Mouse (Mus musculus) G1E (cell line): ENCODE data around the gene Pdgfd. TPM values are rescaled to one million over a fixed set of nuclear protein-coding genes. Genes with fewer than 3 reads are reported as not detected.

Experiments used
- ATAC-seq: 2 replicates; pipeline ENCODE4 v1.8.0; 2016; ENCODE audit warnings: mild to moderate bottlenecking; ENCODE audit not compliant: insufficient number of reproducible peaks, poor library complexity, low FRiP score, severe bottlenecking; ENCODE audit errors: extremely low read depth
- DNase-seq: peaks from one replicate; pipeline ENCODE4 v3.0.0; 2012; ENCODE audit warnings: low spot score
- H3K27me3 ChIP-seq: 2 replicates; pipeline ENCODE4 v1.6.1; 2012; ENCODE audit warnings: mild to moderate bottlenecking, low read length, inconsistent platforms; ENCODE audit not compliant: insufficient read depth
- H3K36me3 ChIP-seq: replicated peaks from 2 replicates; pipeline ENCODE3; 2012; ENCODE audit warnings: mild to moderate bottlenecking, inconsistent platforms
- H3K4me1 ChIP-seq: 2 replicates; pipeline ENCODE4 v1.6.1; 2012; ENCODE audit warnings: low read depth, low read length, inconsistent platforms, mixed read lengths; ENCODE audit not compliant: insufficient read depth
- H3K4me3 ChIP-seq: 2 replicates; pipeline ENCODE4 v1.5.1; 2012; ENCODE audit warnings: low read depth, mild to moderate bottlenecking, inconsistent platforms, low read length, moderate library complexity, mixed read lengths
- H3K9me3 ChIP-seq: replicated peaks from 2 replicates; pipeline ENCODE4 v1.6.1; 2012; ENCODE audit warnings: inconsistent platforms
- CTCF ChIP-seq: IDR thresholded peaks from 2 replicates; pipeline ENCODE4 v1.5.1; 2012; ENCODE audit warnings: low read depth, low read length, inconsistent platforms, mixed read lengths
- GATA1 ChIP-seq: IDR thresholded peaks from 2 replicates; pipeline ENCODE4 v1.6.1; 2012; ENCODE audit warnings: borderline replicate concordance, low read length, inconsistent platforms, mixed read lengths
- GATA2 ChIP-seq: IDR thresholded peaks from 2 replicates; pipeline ENCODE4 v1.6.1; 2012; ENCODE audit warnings: low read depth, low read length, inconsistent platforms, borderline replicate concordance
- POLR2AphosphoS5 ChIP-seq: IDR thresholded peaks from 2 replicates; pipeline ENCODE4 v1.6.1; 2012; ENCODE audit warnings: low read depth, low read length, inconsistent platforms; ENCODE audit not compliant: insufficient replicate concordance
- TAL1 ChIP-seq: conservative IDR thresholded peaks from 2 replicates; pipeline ENCODE4 v1.6.1; 2012; ENCODE audit warnings: low read depth, low read length, inconsistent platforms, mixed read lengths
- polyA plus RNA-seq: library from polyadenylated mRNA; stranded (reverse); fragments of >175 nt; gene quantifications from 2 replicates; pipeline ENCODE4 v1.2.3, GENCODE M21; 2012
- total RNA-seq, 2 experiments: library from RNA; stranded (forward) in 1 of 2; stranded (reverse) in 1 of 2; fragments of 200-1000 nt in 1 of 2; fragments of >200 nt in 1 of 2; fragmentation: Nextera tagmentation in 1 of 2; gene quantifications; 2 replicates each; pipeline ENCODE4 v1.2.3; 2014 to 2017

Gene Pdgfd
- total and polyA plus RNA-seq, 3 experiments, result not detected

GRCm38 (mm10) chr9:6406535-6406934, 238.2 kb downstream of the Pdgfd start:
- no peak for TF ChIP-seq GATA1
- no peak for TF ChIP-seq TAL1
- no peak for TF ChIP-seq POLR2AphosphoS5
- no peak for TF ChIP-seq CTCF
- no peak for TF ChIP-seq GATA2
- no peaks in the 10 kb centered on the region for H3K36me3 ChIP-seq
- no peak overlapping the region for H3K4me3 ChIP-seq
- ATAC-seq, result no peak
- H3K9me3 ChIP-seq, result no peaks in the 10 kb centered on the region
- no peaks in the 10 kb centered on the region for H3K4me1 ChIP-seq
- H3K27me3 ChIP-seq, result no peaks in the 10 kb centered on the region
- no peak for DNase-seq

- no peaks in the 10 kb centered on the region for H3K9me3 ChIP-seq
- ATAC-seq, result no peak
- DNase-seq, result no peak
- no peaks in the 10 kb centered on the region for H3K4me1 ChIP-seq
- H3K27me3 ChIP-seq, result no peaks in the 10 kb centered on the region
- H3K4me3 ChIP-seq, result no peak overlapping the region
- TF ChIP-seq TAL1 (no peak), GATA1 (no peak), CTCF (no peak), GATA2 (no peak), POLR2AphosphoS5 (no peak)
- no peaks in the 10 kb centered on the region for H3K36me3 ChIP-seq
Observed at GRCm38 (mm10) chr9:6407972-6408371, 239.6 kb downstream of the Pdgfd start.

- no peaks in the 10 kb centered on the region for H3K4me1 ChIP-seq
- H3K9me3 ChIP-seq, result no peaks in the 10 kb centered on the region
- DNase-seq, result no peak
- ATAC-seq, result no peak
- H3K27me3 ChIP-seq, result no peaks in the 10 kb centered on the region
- TF ChIP-seq GATA2 (no peak), TAL1 (no peak), POLR2AphosphoS5 (no peak), CTCF (no peak), GATA1 (no peak)
- H3K36me3 ChIP-seq, result no peaks in the 10 kb centered on the region
- H3K4me3 ChIP-seq, result no peak overlapping the region
Observed at GRCm38 (mm10) chr9:6424606-6425005, 256.2 kb downstream of the Pdgfd start.

Other genes with a start within 250 kb of the Pdgfd start
- not detected in 2 replicates for gene Ddi1, start 101.3 kb downstream of the Pdgfd start, total RNA-seq (2014; fragmentation: Nextera tagmentation)
- 0.05 and 0.06 TPM in 2 replicates for gene Ddi1, start 101.3 kb downstream of the Pdgfd start, total RNA-seq (2017)
- gene Ddi1, start 101.3 kb downstream of the Pdgfd start, polyA plus RNA-seq, result not detected in 2 replicates